Mouse (Mus musculus) liver, postnatal 0 days (tissue): ENCODE results near the gene Colq.

Source experiments
- CTCF ChIP-seq: sonication (generic); IDR thresholded peaks from 2 replicates; pipeline ENCODE4 v1.5.1; 2016; ENCODE audit warnings: antibody characterized with exemption, low read depth
- EP300 ChIP-seq: IDR thresholded peaks from 2 replicates; pipeline ENCODE4 v1.6.1; 2016; ENCODE audit warnings: antibody characterized with exemption, low read depth, mild to moderate bottlenecking

DNA sequence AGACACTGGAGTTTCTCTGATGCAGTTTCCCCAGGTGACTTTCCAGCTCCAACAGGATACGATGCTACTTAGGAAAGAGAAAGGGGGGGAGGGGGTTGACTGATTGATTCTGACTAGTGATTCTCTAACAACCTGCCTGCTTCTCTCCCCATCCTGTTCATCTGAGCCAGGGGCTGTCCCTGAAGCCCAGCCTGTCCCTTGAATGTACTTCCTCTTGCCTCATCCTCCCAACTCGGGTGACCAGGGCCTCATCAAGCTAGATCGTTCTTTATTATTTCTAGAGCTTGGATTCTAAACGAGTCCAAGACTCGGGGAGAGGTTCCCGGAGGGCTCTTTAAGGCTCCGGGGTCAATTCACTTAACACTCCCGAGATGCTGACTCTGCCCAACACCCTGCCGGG, 97.2 kb downstream of the Colq start:
- TF ChIP-seq CTCF (no peak), EP300 (no peak)
